Mouse (Mus musculus): ENCODE results near the gene Scap. TPM values are rescaled to one million over a fixed set of nuclear protein-coding genes. Genes with fewer than 3 reads are reported as not detected.

The Scap gene
- polyA plus RNA-seq, 1 experiment from 2014 or later, result 32.1 TPM

- no peaks in the 10 kb centered on the region; the same call in 1 of the 2 replicates for H3K9me3 ChIP-seq (ENCODE audit: low read depth, low read length)
- TF ChIP-seq CTCF (IDR thresholded peaks at IDR 0.05; ENCODE audit: low read depth), result peak; percentile 92
- peak; percentile 94 for DNase-seq
- no peak overlapping the region for H3K4me2 ChIP-seq
- H3K36me3 ChIP-seq (ENCODE audit: insufficient read depth), result no peaks in the 10 kb centered on the region
- 3% methylated on average over 5 of the region's 5 CpGs for WGBS
- H3K4me1 ChIP-seq (ENCODE audit: insufficient read depth), result no peaks in the 10 kb centered on the region
- H3K27me3 ChIP-seq (ENCODE audit: insufficient read depth, low read length), result no peaks in the 10 kb centered on the region
- peak; percentile 75 for ATAC-seq (ENCODE audit: insufficient read depth)
- H3K9ac ChIP-seq, result no peak overlapping the region
- H3K4me3 ChIP-seq (ENCODE audit: low read depth, low read length), result no peak overlapping the region
- H3K27ac ChIP-seq (ENCODE audit: low read depth), result no peak overlapping the region
Observed at GRCm38 (mm10) chr9:110296867-110297627, 36.0 kb upstream of the Scap start.

GRCm38 (mm10) chr9:110304516-110304915 is 28.6 kb upstream of the Scap start:
- H3K27ac ChIP-seq (ENCODE audit: low read depth), result peak overlapping the region; percentile 96
- H3K27me3 ChIP-seq (ENCODE audit: insufficient read depth, low read length), result no peaks in the 10 kb centered on the region
- DNase-seq (peak; percentile 71), ATAC-seq (ENCODE audit: insufficient read depth) (peak; percentile 36)
- peak overlapping the region; percentile 58 for H3K4me3 ChIP-seq (ENCODE audit: low read depth, low read length)
- H3K36me3 ChIP-seq (ENCODE audit: insufficient read depth), result no peaks in the 10 kb centered on the region
- peak; percentile 58 for TF ChIP-seq CTCF (IDR thresholded peaks at IDR 0.05; ENCODE audit: low read depth)
- H3K4me1 ChIP-seq (ENCODE audit: insufficient read depth), result no peaks in the 10 kb centered on the region
- WGBS, result under 1% methylated on average over 4 of the region's 4 CpGs
- H3K9me3 ChIP-seq (ENCODE audit: low read depth, low read length), result no peaks in the 10 kb centered on the region; the same call in 1 of the 2 replicates
- H3K9ac ChIP-seq, result peak overlapping the region; percentile 70
- H3K4me2 ChIP-seq, result peak overlapping the region; percentile 78

- peak within 1 kb of the TSS; percentile 78 for H3K4me2 ChIP-seq
- TF ChIP-seq CTCF (IDR thresholded peaks at IDR 0.05; ENCODE audit: low read depth), result no peak
- no peaks in the 10 kb centered on the region for H3K4me1 ChIP-seq (ENCODE audit: insufficient read depth)
- H3K9me3 ChIP-seq (ENCODE audit: low read depth, low read length), result no peaks in the 10 kb centered on the region; the same call in 1 of the 2 replicates
- WGBS, result under 1% methylated on average over 46 of the region's 46 CpGs
- DNase-seq, result peak; percentile 97
- no peaks in the 10 kb centered on the region for H3K27me3 ChIP-seq (ENCODE audit: insufficient read depth, low read length)
- H3K36me3 ChIP-seq (ENCODE audit: insufficient read depth), result peaks cover 3% of the 10 kb centered on the region; the same call in 1 of the 2 replicates
- H3K27ac ChIP-seq (ENCODE audit: low read depth), result peak within 1 kb of the TSS; percentile 96
- peak; percentile 99 for ATAC-seq (ENCODE audit: insufficient read depth)
- peak within 1 kb of the TSS; percentile 70 for H3K9ac ChIP-seq
- H3K4me3 ChIP-seq (ENCODE audit: low read depth, low read length), result peak within 1 kb of the TSS; percentile 58
Observed at GRCm38 (mm10) chr9:110304969-110305651, 28.0 kb upstream of the Scap start, which contains the start of gene Elp6. Gene Elp6, plus strand, starts transcription at chr9:110305173.

- H3K4me2 ChIP-seq, result peak overlapping the region; percentile 78
Observed at GRCm38 (mm10) chr9:110306371-110306770, 26.7 kb upstream of the Scap start.

GRCm38 (mm10) chr9:110314706-110315105 is 18.4 kb upstream of the Scap start:
- H3K36me3 ChIP-seq (ENCODE audit: insufficient read depth), result peaks cover 84% of the 10 kb centered on the region
- WGBS, result 69% methylated on average over 5 of the region's 5 CpGs

More at GRCm38 (mm10) chr9:110306371-110306770, 26.7 kb upstream of the Scap start:
- H3K27ac ChIP-seq (ENCODE audit: low read depth), result no peak overlapping the region
- peak overlapping the region; percentile 58 for H3K4me3 ChIP-seq (ENCODE audit: low read depth, low read length)
- H3K36me3 ChIP-seq (ENCODE audit: insufficient read depth), result peaks cover 15% of the 10 kb centered on the region
- ATAC-seq (ENCODE audit: insufficient read depth) (no peak), DNase-seq (no peak)
- no peak for TF ChIP-seq CTCF (IDR thresholded peaks at IDR 0.05; ENCODE audit: low read depth)
- H3K9ac ChIP-seq, result peak overlapping the region; percentile 70; the same call in 1 of the 2 replicates
- H3K9me3 ChIP-seq (ENCODE audit: low read depth, low read length), result no peaks in the 10 kb centered on the region
- no peaks in the 10 kb centered on the region for H3K27me3 ChIP-seq (ENCODE audit: insufficient read depth, low read length)
- 91% methylated on average over 5 of the region's 5 CpGs for WGBS
- H3K4me1 ChIP-seq (ENCODE audit: insufficient read depth), result no peaks in the 10 kb centered on the region

GRCm38 (mm10) chr9:110315410-110315809 is 17.7 kb upstream of the Scap start:
- Histone ChIP-seq H3K4me1 (ENCODE audit: insufficient read depth) (no peaks in the 10 kb centered on the region), H3K9me3 (ENCODE audit: low read depth, low read length) (no peaks in the 10 kb centered on the region), H3K4me2 (no peak overlapping the region), H3K27me3 (ENCODE audit: insufficient read depth, low read length) (no peaks in the 10 kb centered on the region), H3K4me3 (ENCODE audit: low read depth, low read length) (no peak overlapping the region), H3K9ac (no peak overlapping the region), H3K36me3 (ENCODE audit: insufficient read depth) (peaks cover 82% of the 10 kb centered on the region), H3K27ac (ENCODE audit: low read depth) (no peak overlapping the region)
- WGBS, result 82% methylated on average over 6 of the region's 6 CpGs
- ATAC-seq (ENCODE audit: insufficient read depth) (no peak), DNase-seq (no peak)
- TF ChIP-seq CTCF (IDR thresholded peaks at IDR 0.05; ENCODE audit: low read depth), result no peak

More at GRCm38 (mm10) chr9:110314706-110315105, 18.4 kb upstream of the Scap start:
- Histone ChIP-seq H3K9ac (no peak overlapping the region), H3K4me2 (no peak overlapping the region), H3K4me3 (ENCODE audit: low read depth, low read length) (no peak overlapping the region), H3K27ac (ENCODE audit: low read depth) (no peak overlapping the region), H3K4me1 (ENCODE audit: insufficient read depth) (no peaks in the 10 kb centered on the region), H3K9me3 (ENCODE audit: low read depth, low read length) (no peaks in the 10 kb centered on the region), H3K27me3 (ENCODE audit: insufficient read depth, low read length) (no peaks in the 10 kb centered on the region)
- no peak for TF ChIP-seq CTCF (IDR thresholded peaks at IDR 0.05; ENCODE audit: low read depth)
- ATAC-seq (ENCODE audit: insufficient read depth) (no peak), DNase-seq (no peak)

- Histone ChIP-seq H3K4me2 (no peak overlapping the region), H3K9ac (no peak overlapping the region), H3K4me3 (ENCODE audit: low read depth, low read length) (no peak overlapping the region), H3K27me3 (ENCODE audit: insufficient read depth, low read length) (no peaks in the 10 kb centered on the region), H3K9me3 (ENCODE audit: low read depth, low read length) (no peaks in the 10 kb centered on the region), H3K36me3 (ENCODE audit: insufficient read depth) (peaks cover 81% of the 10 kb centered on the region), H3K27ac (ENCODE audit: low read depth) (no peak overlapping the region), H3K4me1 (ENCODE audit: insufficient read depth) (no peaks in the 10 kb centered on the region)
- TF ChIP-seq CTCF (IDR thresholded peaks at IDR 0.05; ENCODE audit: low read depth), result no peak
- 95% methylated on average over 8 of the region's 8 CpGs for WGBS
- ATAC-seq (ENCODE audit: insufficient read depth), result no peak
- DNase-seq, result no peak
Observed at GRCm38 (mm10) chr9:110315904-110316303, 17.2 kb upstream of the Scap start.

All from lung, embryonic 14.5 days (tissue).